Mouse (Mus musculus): ENCODE results near the gene Acyp2. TPM values are rescaled to one million over a fixed set of nuclear protein-coding genes. Genes with fewer than 3 reads are reported as not detected.
A peak's percentile ranks its signal among the peaks of the same experiment; 100 is the strongest.
"Not testable (repeated sequence)": the region's sequence is repeated elsewhere in the genome, so short reads cannot be mapped to it uniquely, and the experiment has no call there.

The Acyp2 gene
- polyA plus RNA-seq, 1 experiment from 2014 or later, result 14.5 TPM

DNA sequence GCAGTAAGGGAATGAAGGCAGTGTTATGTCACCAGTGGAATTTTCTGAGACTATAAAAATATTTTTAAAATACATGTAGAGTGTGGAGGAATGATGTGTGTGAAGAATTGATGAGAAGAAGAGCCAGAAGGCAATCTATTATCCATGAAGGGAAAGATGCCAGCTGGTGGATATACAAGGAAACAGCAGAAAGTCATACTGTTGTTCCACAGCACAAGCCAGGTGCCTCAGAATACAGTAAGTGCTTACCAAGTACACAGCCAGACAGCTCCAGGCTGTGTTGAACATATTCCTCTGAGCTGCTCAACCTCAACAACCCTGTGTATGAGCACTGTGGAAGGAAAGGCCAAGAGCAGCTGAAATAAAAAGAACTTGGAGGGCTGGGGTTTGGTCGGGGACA is 13.7 kb downstream of the Acyp2 start:
- H3K27me3 ChIP-seq (ENCODE audit: control insufficient read depth, insufficient read depth, low read length), result no peaks in the 10 kb centered on the region
- DNase-seq (ENCODE audit: low spot score, missing footprints) (no peak), ATAC-seq (ENCODE audit: low FRiP score) (no peak)
- no peak overlapping the region for H3K4me2 ChIP-seq
- no peaks in the 10 kb centered on the region for H3K9me3 ChIP-seq (ENCODE audit: control insufficient read depth, low read length)
- H3K4me3 ChIP-seq (ENCODE audit: low read depth, low read length), result no peak overlapping the region
- no peak overlapping the region for H3K27ac ChIP-seq (ENCODE audit: low read depth, low read length)
- 91% methylated on average over 1 of the region's 1 CpGs for WGBS
- no peaks in the 10 kb centered on the region for H3K4me1 ChIP-seq (ENCODE audit: control insufficient read depth, insufficient read depth, low read length)
- no peak overlapping the region for H3K9ac ChIP-seq (ENCODE audit: low read length)
- no peaks in the 10 kb centered on the region for H3K36me3 ChIP-seq (ENCODE audit: control insufficient read depth, insufficient read depth, low read length)

DNA sequence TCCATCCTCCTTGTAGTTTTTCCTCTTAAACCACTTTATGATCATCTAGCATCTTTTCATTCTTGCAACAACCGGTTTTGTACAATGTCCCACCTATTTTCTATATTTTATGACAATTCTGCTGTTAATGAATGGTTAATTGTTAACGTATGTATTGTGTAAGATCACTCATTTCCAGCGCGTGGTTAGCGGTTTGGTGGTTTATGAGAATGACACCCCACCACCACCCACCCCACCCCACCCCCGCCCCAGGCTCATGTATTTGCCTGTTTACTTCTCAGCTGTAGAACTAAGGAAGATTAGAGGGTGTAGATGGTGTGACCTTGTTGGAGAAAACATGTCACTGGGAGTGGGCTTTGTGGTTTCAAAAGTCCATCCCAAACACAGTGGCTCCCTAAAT is 18.9 kb downstream of the Acyp2 start:
- H3K9me3 ChIP-seq (ENCODE audit: control insufficient read depth, low read length), result no peaks in the 10 kb centered on the region
- no peak overlapping the region for H3K27ac ChIP-seq (ENCODE audit: low read depth, low read length)
- no peaks in the 10 kb centered on the region for H3K4me1 ChIP-seq (ENCODE audit: control insufficient read depth, insufficient read depth, low read length)
- ATAC-seq (ENCODE audit: low FRiP score), result no peak
- no peak overlapping the region for H3K9ac ChIP-seq (ENCODE audit: low read length)
- no peak for DNase-seq (ENCODE audit: low spot score, missing footprints)
- H3K4me3 ChIP-seq (ENCODE audit: low read depth, low read length), result no peak overlapping the region
- 86% methylated on average over 6 of the region's 6 CpGs for WGBS
- no peak overlapping the region for H3K4me2 ChIP-seq
- H3K27me3 ChIP-seq (ENCODE audit: control insufficient read depth, insufficient read depth, low read length), result no peaks in the 10 kb centered on the region
- H3K36me3 ChIP-seq (ENCODE audit: control insufficient read depth, insufficient read depth, low read length), result no peaks in the 10 kb centered on the region

DNA sequence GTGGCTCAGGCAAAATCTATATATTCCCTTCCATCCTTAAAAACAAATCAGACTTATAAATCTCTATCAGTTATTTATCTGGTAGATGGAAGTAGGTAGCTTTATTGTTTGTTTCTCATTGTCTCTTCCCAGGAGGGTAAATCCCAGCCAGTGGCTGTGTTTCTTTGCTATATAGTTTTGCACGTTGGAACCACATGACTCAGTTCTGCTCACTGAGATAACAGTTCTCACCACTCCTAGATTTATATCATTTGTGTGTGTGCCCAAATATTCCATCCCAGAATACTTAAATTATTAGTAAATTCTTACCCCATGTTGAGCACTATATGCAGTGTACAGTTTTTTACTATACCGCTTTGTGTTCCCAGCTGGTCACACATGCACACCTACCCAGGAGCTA is 26.2 kb downstream of the Acyp2 start:
- DNase-seq (ENCODE audit: low spot score, missing footprints), result no peak
- no peaks in the 10 kb centered on the region for H3K9me3 ChIP-seq (ENCODE audit: control insufficient read depth, low read length)
- no peaks in the 10 kb centered on the region for H3K27me3 ChIP-seq (ENCODE audit: control insufficient read depth, insufficient read depth, low read length)
- H3K9ac ChIP-seq (ENCODE audit: low read length), result no peak overlapping the region
- no peak overlapping the region for H3K27ac ChIP-seq (ENCODE audit: low read depth, low read length)
- no peak for ATAC-seq (ENCODE audit: low FRiP score)
- no peak overlapping the region for H3K4me3 ChIP-seq (ENCODE audit: low read depth, low read length)
- 77% methylated on average over 2 of the region's 2 CpGs for WGBS
- no peak overlapping the region for H3K4me2 ChIP-seq
- H3K4me1 ChIP-seq (ENCODE audit: control insufficient read depth, insufficient read depth, low read length), result no peaks in the 10 kb centered on the region
- no peaks in the 10 kb centered on the region for H3K36me3 ChIP-seq (ENCODE audit: control insufficient read depth, insufficient read depth, low read length)

DNA sequence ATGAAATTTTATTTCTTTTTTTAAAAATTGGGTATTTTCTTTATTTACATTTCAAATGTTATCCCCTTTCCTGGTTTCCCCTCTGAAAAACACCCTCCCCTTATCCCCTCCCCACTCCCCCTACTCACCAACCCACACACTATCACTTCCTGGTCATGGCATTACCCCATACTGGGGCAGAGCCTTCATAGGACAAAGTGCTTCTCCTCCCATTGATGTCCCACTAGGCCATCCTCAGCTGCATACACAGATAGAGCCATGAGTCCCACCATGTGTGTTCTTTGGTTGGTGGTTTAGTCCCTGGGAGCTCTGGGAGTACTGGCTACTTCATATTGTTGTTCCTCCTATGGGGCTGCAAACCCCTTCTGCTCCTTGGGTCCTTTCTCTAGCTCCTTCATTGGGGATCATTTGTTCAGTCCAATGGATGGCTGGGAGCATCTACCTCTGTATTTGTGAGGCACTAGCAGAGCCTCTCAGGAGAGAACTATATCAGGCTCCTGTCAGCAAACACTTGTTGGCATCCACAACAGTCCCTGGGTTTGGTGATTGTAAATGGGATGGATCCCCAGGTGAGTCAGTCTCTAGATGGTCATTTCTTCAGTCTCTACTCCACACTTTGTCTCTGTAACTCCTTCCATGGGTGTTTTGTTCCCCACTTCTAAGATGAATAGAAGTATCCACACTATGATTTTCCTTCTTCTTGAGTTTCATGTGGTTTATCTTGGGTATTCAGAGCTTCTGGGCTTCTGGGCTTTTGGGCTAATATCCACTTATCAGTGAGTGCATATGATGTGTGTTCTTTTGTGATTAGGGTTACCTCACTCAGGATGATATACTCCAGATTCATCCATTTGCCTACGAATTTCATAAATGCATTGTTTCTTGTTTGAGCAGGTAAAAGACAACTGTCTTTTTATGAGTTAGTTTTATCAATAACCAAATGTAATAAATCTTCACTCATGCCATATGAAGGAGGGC is 27.7 kb downstream of the Acyp2 start:
- not testable (repeated sequence) for H3K9me3 ChIP-seq (ENCODE audit: control insufficient read depth, low read length); H3K27me3 ChIP-seq (ENCODE audit: control insufficient read depth, insufficient read depth, low read length); H3K4me2 ChIP-seq; DNase-seq (ENCODE audit: low spot score, missing footprints); H3K27ac ChIP-seq (ENCODE audit: low read depth, low read length); H3K4me1 ChIP-seq (ENCODE audit: control insufficient read depth, insufficient read depth, low read length); ATAC-seq (ENCODE audit: low FRiP score); H3K36me3 ChIP-seq (ENCODE audit: control insufficient read depth, insufficient read depth, low read length); H3K4me3 ChIP-seq (ENCODE audit: low read depth, low read length); H3K9ac ChIP-seq (ENCODE audit: low read length)
- WGBS, result 86% methylated on average over 1 of the region's 1 CpGs

DNA sequence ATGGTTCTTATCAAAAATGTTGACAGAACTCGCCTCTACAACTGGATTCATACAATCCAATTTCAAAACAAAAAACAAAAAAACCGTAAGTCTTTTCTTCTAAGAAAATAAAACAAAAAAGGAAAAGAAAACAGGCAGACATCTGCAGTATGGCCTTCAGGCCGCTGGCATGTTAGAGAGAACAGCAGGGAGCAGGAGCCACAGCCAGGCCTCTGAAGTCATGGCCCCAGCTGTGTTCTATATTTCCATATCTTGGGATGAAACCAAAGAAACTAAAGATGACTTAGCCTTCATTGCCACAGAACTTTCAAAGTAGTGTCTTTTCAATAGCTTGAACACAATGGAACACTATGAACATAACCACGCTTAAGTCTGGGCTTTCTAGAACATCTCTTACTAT is 31.2 kb downstream of the Acyp2 start:
- no peaks in the 10 kb centered on the region for H3K4me1 ChIP-seq (ENCODE audit: control insufficient read depth, insufficient read depth, low read length)
- ATAC-seq (ENCODE audit: low FRiP score), result no peak
- no peak overlapping the region for H3K9ac ChIP-seq (ENCODE audit: low read length)
- H3K9me3 ChIP-seq (ENCODE audit: control insufficient read depth, low read length), result no peaks in the 10 kb centered on the region
- no peak for DNase-seq (ENCODE audit: low spot score, missing footprints)
- H3K4me3 ChIP-seq (ENCODE audit: low read depth, low read length), result no peak overlapping the region
- no peak overlapping the region for H3K27ac ChIP-seq (ENCODE audit: low read depth, low read length)
- no peaks in the 10 kb centered on the region for H3K36me3 ChIP-seq (ENCODE audit: control insufficient read depth, insufficient read depth, low read length)
- 64% methylated on average over 4 of the region's 4 CpGs for WGBS
- no peak overlapping the region for H3K4me2 ChIP-seq
- H3K27me3 ChIP-seq (ENCODE audit: control insufficient read depth, insufficient read depth, low read length), result no peaks in the 10 kb centered on the region

DNA sequence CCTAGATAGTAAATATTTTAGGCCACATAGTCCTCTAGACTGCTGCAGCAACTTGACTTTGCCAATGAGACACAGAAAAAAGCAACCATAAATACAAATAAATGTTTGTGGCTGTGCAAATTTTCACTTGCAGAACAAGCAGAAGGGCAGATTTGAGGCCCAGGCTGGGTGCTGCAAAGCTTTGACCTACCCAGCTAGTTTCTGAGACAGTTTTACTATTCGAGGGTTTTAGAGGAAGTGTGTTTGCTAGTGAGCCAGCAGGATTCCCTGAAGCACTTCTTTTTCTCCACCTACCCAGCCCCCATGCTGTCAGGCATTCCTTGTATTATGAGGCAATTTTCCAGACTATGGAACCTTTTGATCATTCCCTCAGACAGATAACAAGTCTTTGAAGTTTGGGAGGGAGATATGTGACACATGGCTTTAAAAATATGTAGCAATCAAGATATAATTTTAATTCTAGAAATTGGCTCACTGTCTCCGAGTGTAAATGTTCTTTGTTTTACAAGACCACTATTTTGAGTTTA is 31.8 kb downstream of the Acyp2 start:
- no peaks in the 10 kb centered on the region for H3K36me3 ChIP-seq (ENCODE audit: control insufficient read depth, insufficient read depth, low read length)
- no peak for ATAC-seq (ENCODE audit: low FRiP score)
- WGBS, result 41% methylated on average over 2 of the region's 2 CpGs
- H3K9me3 ChIP-seq (ENCODE audit: control insufficient read depth, low read length), result no peaks in the 10 kb centered on the region
- H3K4me2 ChIP-seq, result no peak overlapping the region
- no peak overlapping the region for H3K9ac ChIP-seq (ENCODE audit: low read length)
- no peak for DNase-seq (ENCODE audit: low spot score, missing footprints)
- no peaks in the 10 kb centered on the region for H3K4me1 ChIP-seq (ENCODE audit: control insufficient read depth, insufficient read depth, low read length)
- no peaks in the 10 kb centered on the region for H3K27me3 ChIP-seq (ENCODE audit: control insufficient read depth, insufficient read depth, low read length)
- no peak overlapping the region for H3K4me3 ChIP-seq (ENCODE audit: low read depth, low read length)
- no peak overlapping the region for H3K27ac ChIP-seq (ENCODE audit: low read depth, low read length)

DNA sequence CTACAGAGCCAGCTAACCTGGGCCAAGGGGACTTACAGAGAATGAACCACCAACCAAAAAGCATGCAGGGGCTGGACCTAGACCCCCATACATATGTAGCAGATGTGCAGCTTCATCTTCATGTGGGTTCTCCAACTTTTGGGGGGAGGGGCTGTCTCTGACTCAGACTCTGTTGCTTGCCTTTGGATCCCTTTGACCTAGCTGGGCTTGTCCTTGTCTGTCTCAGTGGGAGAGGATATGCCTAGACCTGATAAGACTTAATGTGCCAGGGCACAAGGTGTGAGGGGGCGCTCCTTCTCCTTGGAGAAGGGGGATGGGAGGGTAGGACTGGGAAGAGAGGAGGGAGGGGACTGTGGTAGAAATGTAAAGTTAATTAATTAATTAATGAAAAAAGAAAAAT is 33.4 kb downstream of the Acyp2 start:
- 0 out of 2 replicates have a peak, but pooled peaks have one; percentile 33 for ATAC-seq (ENCODE audit: low FRiP score)
- 93% methylated on average over 1 of the region's 1 CpGs for WGBS
- H3K27me3 ChIP-seq (ENCODE audit: control insufficient read depth, insufficient read depth, low read length), result no peaks in the 10 kb centered on the region
- H3K4me1 ChIP-seq (ENCODE audit: control insufficient read depth, insufficient read depth, low read length), result no peaks in the 10 kb centered on the region
- H3K9me3 ChIP-seq (ENCODE audit: control insufficient read depth, low read length), result no peaks in the 10 kb centered on the region
- H3K4me2 ChIP-seq, result no peak overlapping the region
- H3K27ac ChIP-seq (ENCODE audit: low read depth, low read length), result no peak overlapping the region
- no peak for DNase-seq (ENCODE audit: low spot score, missing footprints)
- H3K9ac ChIP-seq (ENCODE audit: low read length), result no peak overlapping the region
- H3K36me3 ChIP-seq (ENCODE audit: control insufficient read depth, insufficient read depth, low read length), result no peaks in the 10 kb centered on the region
- H3K4me3 ChIP-seq (ENCODE audit: low read depth, low read length), result no peak overlapping the region

DNA sequence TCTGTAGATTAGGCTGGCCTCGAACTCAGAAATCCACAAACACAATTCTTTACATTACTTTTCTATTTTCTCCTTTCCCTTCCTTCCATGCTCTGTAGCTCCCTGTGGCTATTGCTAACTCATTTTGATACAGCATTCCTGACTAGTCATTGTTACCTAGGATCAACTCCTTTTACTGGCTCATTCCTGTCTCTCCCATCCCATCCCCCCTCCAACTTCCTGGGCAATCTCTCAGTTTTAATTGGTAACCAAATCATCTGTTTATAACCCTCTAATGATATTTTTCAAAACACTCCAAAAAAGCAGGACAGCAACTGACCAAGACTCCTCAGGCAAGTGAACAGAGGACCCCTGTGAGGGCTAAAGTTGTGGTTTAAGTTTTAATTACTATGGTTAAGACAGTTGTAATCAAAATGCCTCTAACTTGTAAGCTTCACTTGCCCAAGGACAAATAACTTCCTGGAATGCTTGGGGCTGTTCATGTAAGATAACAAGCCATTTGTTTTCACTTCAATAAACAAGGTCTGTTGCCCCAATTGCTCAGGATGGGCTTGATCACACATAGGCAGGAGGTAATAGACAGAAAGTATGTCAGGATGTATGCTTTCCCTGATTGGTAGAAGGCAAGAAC is 35.4 kb downstream of the Acyp2 start:
- Histone ChIP-seq H3K4me1 (ENCODE audit: control insufficient read depth, insufficient read depth, low read length) (no peaks in the 10 kb centered on the region), H3K27ac (ENCODE audit: low read depth, low read length) (no peak overlapping the region), H3K4me3 (ENCODE audit: low read depth, low read length) (no peak overlapping the region), H3K9me3 (ENCODE audit: control insufficient read depth, low read length) (no peaks in the 10 kb centered on the region), H3K9ac (ENCODE audit: low read length) (no peak overlapping the region), H3K36me3 (ENCODE audit: control insufficient read depth, insufficient read depth, low read length) (no peaks in the 10 kb centered on the region), H3K27me3 (ENCODE audit: control insufficient read depth, insufficient read depth, low read length) (no peaks in the 10 kb centered on the region), H3K4me2 (no peak overlapping the region)
- DNase-seq (ENCODE audit: low spot score, missing footprints) (no peak), ATAC-seq (ENCODE audit: low FRiP score) (no peak)
- WGBS, result 76% methylated on average over 1 of the region's 1 CpGs

DNA sequence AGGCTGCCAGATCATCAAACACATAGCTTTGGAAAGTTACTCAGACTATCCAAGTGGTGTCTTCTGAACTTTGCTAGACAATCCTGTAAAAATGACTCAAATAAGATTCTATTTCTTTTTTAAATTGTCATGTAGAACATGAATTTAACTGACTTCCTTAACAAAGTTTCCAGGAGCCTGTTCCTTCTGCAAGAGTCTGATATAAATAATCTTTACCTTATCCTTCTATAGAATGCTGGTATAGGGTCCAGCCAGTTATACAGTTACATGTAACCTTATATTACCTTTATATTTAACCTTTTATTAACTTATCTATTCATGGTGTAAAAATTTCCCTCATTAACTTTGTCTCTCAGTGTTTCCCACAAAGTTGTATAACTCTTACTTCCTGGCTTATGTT is 36.7 kb downstream of the Acyp2 start:
- no peaks in the 10 kb centered on the region for H3K4me1 ChIP-seq (ENCODE audit: control insufficient read depth, insufficient read depth, low read length)
- no peak overlapping the region for H3K4me2 ChIP-seq
- H3K36me3 ChIP-seq (ENCODE audit: control insufficient read depth, insufficient read depth, low read length), result no peaks in the 10 kb centered on the region
- ATAC-seq (ENCODE audit: low FRiP score) (no peak), DNase-seq (ENCODE audit: low spot score, missing footprints) (no peak)
- no peak overlapping the region for H3K4me3 ChIP-seq (ENCODE audit: low read depth, low read length)
- no peak overlapping the region for H3K27ac ChIP-seq (ENCODE audit: low read depth, low read length)
- no peaks in the 10 kb centered on the region for H3K27me3 ChIP-seq (ENCODE audit: control insufficient read depth, insufficient read depth, low read length)
- no peaks in the 10 kb centered on the region for H3K9me3 ChIP-seq (ENCODE audit: control insufficient read depth, low read length)
- no peak overlapping the region for H3K9ac ChIP-seq (ENCODE audit: low read length)
